Mouse (Mus musculus): ENCODE measurements around the gene Rnf123.

- TF ChIP-seq CTCF (IDR thresholded peaks at IDR 0.05; ENCODE audit: control insufficient read depth, insufficient read depth, low read length) (no peak), POLR2A (IDR thresholded peaks at IDR 0.05; ENCODE audit: borderline replicate concordance, control insufficient read depth, low read depth, low read length) (no peak)
Measured at GRCm38 (mm10) chr9:108093586-108093985, 10.4 kb upstream of the Rnf123 start.

All from bone marrow, adult 2 months (tissue).